22 mouse cellular contexts compared by ENCODE assay signal in genomic region chr16:30756678-30757077, GRCm38 (mm10).
DNase-seq lines count a peak whose midpoint lies in the region; TF ChIP-seq lines count a peak whose summit lies in the region.
"Had no signal": no experiment of that assay in that cellular context is flagged by ENCODE, and none has a peak within 500 bp of the region (broad histone marks: within the 10 kb centered on the region; RNA-seq: fewer than 3 reads in every experiment).

No protein-coding gene starts in this region.

- no peak for TF ChIP-seq CTCF in layer of hippocampus, adult 2 months (conservative IDR thresholded peaks at IDR 0.05)

- no peak overlapping the region for H3K27ac ChIP-seq in layer of hippocampus, adult 2 months
- H3K27ac ChIP-seq: embryonic facial prominence, embryonic 12.5 days; forebrain, embryonic 12.5 days; forebrain, embryonic 15.5 days; heart, embryonic 15.5 days; hindbrain, embryonic 10.5 days; hindbrain, embryonic 13.5 days had no signal

- H3K4me3 ChIP-seq in layer of hippocampus, adult 2 months = no peak overlapping the region
- H3K4me3 ChIP-seq: embryonic facial prominence, embryonic 12.5 days; erythroblast, embryonic 14.5 days; forebrain, embryonic 12.5 days; forebrain, embryonic 15.5 days; heart, embryonic 12.5 days; heart, embryonic 15.5 days; hindbrain, embryonic 10.5 days; hindbrain, embryonic 13.5 days had no signal

- peak; percentile 42 to 45 for DNase-seq in cerebellum, postnatal 10 days
- DNase-seq in cerebellum, adult 9-11 months = no peak
- DNase-seq in layer of hippocampus, adult 2 months (ENCODE audit: low spot score in 2 of 2) = peak; percentile 27 to 32
- no peak for DNase-seq in layer of hippocampus, adult 9-10 months (ENCODE audit: low spot score)
- DNase-seq in left cerebral cortex, postnatal 25 days (ENCODE audit: low spot score in 2 of 2) = peak; percentile 11 to 14
- no peak for DNase-seq in left cerebral cortex, adult 11 months (ENCODE audit: low spot score)
- DNase-seq: adrenal gland, postnatal 10 days; adrenal gland, postnatal 36 days; cerebellum, adult 11 months; cerebellum, adult 2 months; gastrocnemius, postnatal 25 days; heart, adult 18-20 months; heart, postnatal 10 days; heart, postnatal 36 days had no signal

- intact Hi-C loops in left cerebral cortex, postnatal 25 days (cut with DNase I) = no loop called here

Comparison
In these comparisons a context has a peak if more than half of its experiments do, and no peak if none do; other contexts are left out.
1. DNase-seq: peak in cerebellum, postnatal 10 days (2 of 2), layer of hippocampus, adult 2 months (2 of 2) and left cerebral cortex, postnatal 25 days (2 of 2); none in cerebellum, adult 9-11 months (single experiment), layer of hippocampus, adult 9-10 months (single experiment) and left cerebral cortex, adult 11 months (single experiment).